Mouse (Mus musculus) bone marrow macrophage, adult 2 months (primary cell): ENCODE results near the gene Itga7.

Experiments
- CTCF ChIP-seq: IDR thresholded peaks from 2 replicates; pipeline ENCODE4 v1.5.1; 2012; ENCODE audit warnings: low read depth, mild to moderate bottlenecking, low read length, moderate library complexity
- POLR2A ChIP-seq: IDR thresholded peaks from 2 replicates; pipeline ENCODE4 v1.6.1; 2012; ENCODE audit warnings: mild to moderate bottlenecking, low read depth, low read length, borderline replicate concordance

DNA sequence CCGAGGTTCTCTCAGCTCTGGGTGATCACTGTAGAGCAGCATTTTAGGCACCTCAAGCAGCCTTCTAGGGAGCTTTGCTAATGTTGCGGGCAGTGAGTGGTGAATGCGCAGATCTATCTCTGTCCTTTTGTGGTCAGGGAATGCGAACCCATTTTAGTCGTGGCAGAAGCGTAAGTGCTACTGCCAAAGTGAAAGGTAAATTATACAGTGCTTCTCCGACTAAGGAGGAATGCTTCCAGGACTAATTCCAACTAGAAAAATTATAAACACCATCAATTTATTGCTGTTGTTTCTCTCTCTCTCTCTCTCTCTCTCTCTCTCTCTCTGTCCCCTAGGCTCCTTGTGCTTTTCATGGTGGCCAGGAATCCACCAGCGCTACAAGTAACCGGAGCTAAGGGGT, 9.7 kb upstream of the Itga7 start, which contains the start of gene Bloc1s1:
- no peak for TF ChIP-seq POLR2A
- TF ChIP-seq CTCF: no peak
